Mouse (Mus musculus) central nervous system, embryonic 14 days (tissue): ENCODE data around the gene Rnf8. TPM values are rescaled to one million over a fixed set of nuclear protein-coding genes. Genes with fewer than 3 reads are reported as not detected.

Experiments used
- polyA plus RNA-seq: library from polyadenylated mRNA; depleted of rRNA; stranded (reverse); fragments of >200 nt; gene quantifications from 2 replicates; pipeline ENCODE4 v1.2.3, GENCODE M21; 2012; rRNA removed

Gene Rnf8
- 65.8 and 66.6 TPM in 2 replicates for polyA plus RNA-seq

DNA sequence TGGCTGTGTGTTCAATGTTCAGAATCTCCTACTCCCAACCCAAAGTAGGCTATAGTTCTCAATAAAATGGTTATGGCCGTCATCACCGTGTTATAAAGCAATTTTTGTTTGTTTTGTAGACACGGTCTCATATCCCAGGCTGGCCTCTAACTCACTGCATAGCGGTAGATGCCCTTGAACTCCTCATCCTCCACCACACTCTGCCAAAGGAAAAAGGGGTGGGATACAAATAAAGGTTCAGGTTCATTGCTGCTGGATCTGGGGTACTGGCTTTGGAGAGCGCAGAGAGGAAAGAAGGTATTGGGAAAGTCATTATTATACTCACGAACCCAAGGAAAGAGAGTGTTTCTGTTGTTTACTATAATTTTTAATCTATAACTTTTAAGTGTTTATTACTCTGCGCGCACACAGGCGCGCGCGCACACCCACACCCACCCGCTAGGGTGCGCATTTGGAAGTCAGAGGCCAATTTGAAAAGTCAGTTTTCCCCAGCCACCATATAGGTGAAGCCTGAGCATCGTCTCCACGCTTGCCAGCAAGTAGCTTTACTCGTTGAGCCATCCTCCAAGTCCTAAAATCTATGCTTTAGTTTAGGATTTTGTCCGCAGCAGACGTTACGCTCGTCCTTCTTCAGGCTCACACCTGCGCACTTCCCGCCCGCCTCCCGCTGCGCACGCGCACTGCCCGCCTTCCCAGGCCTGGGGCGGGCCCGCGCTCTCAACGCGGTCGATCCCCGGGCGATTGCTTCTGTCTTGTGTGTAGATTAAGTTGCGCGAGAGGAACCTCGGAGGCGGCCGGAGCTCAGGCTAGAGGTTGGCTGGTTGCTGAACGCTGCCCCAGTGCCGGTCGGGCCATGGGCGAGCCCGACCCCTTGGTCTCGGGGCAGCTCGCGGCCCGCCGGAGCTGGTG, at the start of gene Rnf8, which contains the start of gene Gm28043:
Rnf8 (plus strand) TSS at position 676 of the 909 bp plus-strand sequence.
Gm28043 (plus strand) TSS at position 762 of the 909 bp plus-strand sequence.

DNA sequence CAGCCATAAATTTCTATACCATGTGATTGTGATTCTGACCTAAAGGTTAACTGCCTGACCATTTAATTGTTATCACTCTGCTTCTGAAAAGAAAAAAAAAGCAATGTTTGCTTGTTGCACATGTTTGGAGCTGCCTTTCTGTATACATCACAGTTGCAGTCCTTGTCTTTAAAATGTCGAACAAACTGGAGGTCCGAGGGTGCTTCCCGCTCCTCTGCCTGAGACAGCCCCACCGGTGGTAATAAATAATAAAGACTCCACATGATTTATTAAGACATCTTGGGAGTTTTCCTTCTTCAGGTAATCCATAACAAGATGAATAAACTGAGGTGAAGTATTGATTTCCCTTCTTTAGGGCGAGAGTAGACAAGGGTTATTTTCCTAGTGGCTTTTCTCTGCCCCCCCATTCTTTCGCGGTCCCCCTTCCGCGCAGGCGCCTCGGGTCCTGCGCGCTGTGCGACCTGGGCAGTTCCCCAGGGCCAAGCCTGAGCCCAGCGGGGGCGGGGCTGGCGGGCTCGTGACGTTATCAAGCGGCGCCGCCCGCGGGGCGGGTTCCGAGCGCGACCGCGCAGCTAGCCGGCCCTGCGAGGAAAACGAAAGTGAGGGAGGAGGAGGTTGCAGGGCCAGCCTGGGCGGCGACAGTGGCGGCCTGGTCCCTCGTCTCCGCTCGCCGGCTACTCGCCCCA, 45.6 kb downstream of the Rnf8 start, which contains the start of gene Cmtr1:
Cmtr1 (plus strand) TSS at position 520 of the 686 bp plus-strand sequence.

Other genes starting within 250 kb of the Rnf8 start
- gene Pim1, start 124.0 kb upstream of the Rnf8 start, polyA plus RNA-seq: 15.1 and 15.2 TPM in 2 replicates
- gene Gm17657, start 65.2 kb upstream of the Rnf8 start, polyA plus RNA-seq: not detected in 2 replicates
- 28.9 and 32.1 TPM in 2 replicates for gene Tbc1d22b, start 65.0 kb upstream of the Rnf8 start, polyA plus RNA-seq
- 0.15 and 0.17 TPM in 2 replicates for gene Tmem217, start 62.4 kb upstream of the Rnf8 start, polyA plus RNA-seq
- gene Gm28043, start 86 bp downstream of the Rnf8 start, polyA plus RNA-seq: 3.3 and 3.5 TPM in 2 replicates
- 58.4 and 68.5 TPM in 2 replicates for gene Cmtr1, start 45.8 kb downstream of the Rnf8 start, polyA plus RNA-seq
- gene Ccdc167, start 102.3 kb downstream of the Rnf8 start, polyA plus RNA-seq: 18.4 and 21.8 TPM in 2 replicates